8 mouse cellular contexts compared by ENCODE assay signal in genomic region chr6:124813496-124813895, GRCm38 (mm10). TPM values are rescaled to one million over a fixed set of nuclear protein-coding genes. Genes with fewer than 3 reads are reported as not detected.
A peak's percentile ranks its signal among the peaks of the same experiment; 100 is the strongest.
DNase-seq lines count a peak whose midpoint lies in the region; ATAC-seq lines count a peak whose summit lies in the region.

No protein-coding gene starts in this region.

- peak; percentile 33; the same call in 1 of the 2 replicates for ATAC-seq in cerebellum, adult (ENCODE audit: insufficient number of reproducible peaks, low FRiP score, low TSS enrichment)
- peak; percentile 39 for ATAC-seq in megakaryocyte progenitor cell, adult 5-6 weeks (replicated peaks; ENCODE audit: poor library complexity)

- intact Hi-C loops in left cerebral cortex, postnatal 25 days (cut with DNase I): no loop called here

- no peak for DNase-seq in cerebellum, adult 9-10 months
- DNase-seq in cerebellum, postnatal 14 days: peak; percentile 81 to 85
- DNase-seq in frontal cortex, postnatal 36 days (ENCODE audit: low spot score in 2 of 2): peak; percentile 72 to 76
- peak; percentile 81 for DNase-seq in induced T-regulatory cell, adult 2 months (ENCODE audit: low read depth)
- peak; percentile 73 to 83 for DNase-seq in left cerebral cortex, postnatal 25 days (ENCODE audit: low spot score in 2 of 2)
- DNase-seq in right cerebral cortex, postnatal 4 days: peak; percentile 68

RNA-seq across cellular contexts. Expression of gene Tpi1, which starts 0.6 kb away (rescaled TPM):
- 100 to 1,000 TPM; 739 to 808 TPM for total RNA-seq in left cerebral cortex, postnatal 25 days (2021)
- total RNA-seq in megakaryocyte progenitor cell, adult 5-6 weeks (2015): 279 and 298 TPM in 2 replicates
- total RNA-seq in megakaryocyte progenitor cell, adult 5-6 weeks (2017): 240 and 287 TPM in 2 replicates

RNA-seq across cellular contexts. Expression of gene Spsb2, which starts 5.0 kb away (rescaled TPM):
- 1 to 10 TPM; 4.4 to 5.2 TPM for total RNA-seq in left cerebral cortex, postnatal 25 days (2021)
- total RNA-seq in megakaryocyte progenitor cell, adult 5-6 weeks (2015): 1.6 and 2.2 TPM in 2 replicates
- total RNA-seq in megakaryocyte progenitor cell, adult 5-6 weeks (2017): 6.0 and 9.0 TPM in 2 replicates

RNA-seq across cellular contexts. Expression of gene Usp5, which starts 15.8 kb away (rescaled TPM):
- total RNA-seq in left cerebral cortex, postnatal 25 days (2021): 100 to 1,000 TPM; 176 to 177 TPM
- total RNA-seq in megakaryocyte progenitor cell, adult 5-6 weeks (2015): 42.0 and 46.7 TPM in 2 replicates
- total RNA-seq in megakaryocyte progenitor cell, adult 5-6 weeks (2017): 86.1 and 87.7 TPM in 2 replicates

RNA-seq across cellular contexts. Expression of gene Cdca3, which starts 15.9 kb away (rescaled TPM):
- total RNA-seq in left cerebral cortex, postnatal 25 days (2021): 1 to 10 TPM in 1 of 2 experiments, under 1 TPM in 1; 0.50 to 1.1 TPM
- total RNA-seq in megakaryocyte progenitor cell, adult 5-6 weeks (2015): 130 and 145 TPM in 2 replicates
- total RNA-seq in megakaryocyte progenitor cell, adult 5-6 weeks (2017): 149 and 159 TPM in 2 replicates

RNA-seq across cellular contexts. Expression of gene Gnb3, which starts 26.6 kb away (rescaled TPM):
- total RNA-seq in left cerebral cortex, postnatal 25 days (2021): under 1 TPM in 1 of 2 experiments, not detected in 1; 0.18 TPM
- not detected in 2 replicates for total RNA-seq in megakaryocyte progenitor cell, adult 5-6 weeks (2015)
- not detected in 2 replicates for total RNA-seq in megakaryocyte progenitor cell, adult 5-6 weeks (2017)
